In genomic region chr13:54758756-54759470, GRCm38 (mm10) we compare ENCODE assay signal across 9 mouse cellular contexts. TPM values are rescaled to one million over a fixed set of nuclear protein-coding genes. Genes with fewer than 3 reads are reported as not detected.
DNase-seq lines count a peak whose midpoint lies in the region; ATAC-seq and TF ChIP-seq lines count a peak whose summit lies in the region.
"Had no signal": no experiment of that assay in that cellular context is flagged by ENCODE, and none has a peak within 500 bp of the region (broad histone marks: within the 10 kb centered on the region; RNA-seq: fewer than 3 reads in every experiment).

No protein-coding gene starts in this region.

- in situ Hi-C loops in ES-E14 (cut with MboI; ENCODE audit: low sequenced_read_pairs in 2 of 2, unreplicated experiment in 2 of 2) = no loop called here

- no peak for DNase-seq in heart, adult 18-20 months
- no peak for DNase-seq in ES-E14 (ENCODE audit: low read depth, low spot score)
- no peak for DNase-seq in forebrain, embryonic 14.5 days (ENCODE audit: low spot score)
- DNase-seq in frontal cortex, postnatal 14 days (ENCODE audit: low spot score in 2 of 2) = no peak

- H3K9ac ChIP-seq in heart, embryonic 11.5 days (ENCODE audit: low read depth, low read length) = no peak overlapping the region
- no peak overlapping the region for H3K9ac ChIP-seq in ES-E14 (ENCODE audit: insufficient read depth, low read depth, low read length, poor library complexity, severe bottlenecking)
- peak overlapping the region; percentile 45; the same call in 1 of the 2 replicates for H3K9ac ChIP-seq in forebrain, embryonic 14.5 days (ENCODE audit: low read length)
- no peak overlapping the region for H3K9ac ChIP-seq in liver, embryonic 15.5 days

- H3K4me2 ChIP-seq in heart, embryonic 11.5 days = peak overlapping the region; percentile 66
- peak overlapping the region; percentile 85 for H3K4me2 ChIP-seq in forebrain, embryonic 14.5 days (ENCODE audit: low read length)
- peak overlapping the region; percentile 50 for H3K4me2 ChIP-seq in liver, embryonic 15.5 days

- peaks cover 8% of the 10 kb centered on the region; the same call in 1 of the 2 replicates for H3K4me1 ChIP-seq in heart, embryonic 11.5 days (ENCODE audit: control insufficient read depth, insufficient read depth, low read length)
- H3K4me1 ChIP-seq in ES-E14 (ENCODE audit: control insufficient read depth in 2 of 2, insufficient read depth in 2 of 2, low read length in 2 of 2, poor library complexity in 1 of 2) = peaks cover 0 to 7% of the 10 kb centered on the region in 2 experiments; a peak in 2 of 4 replicates
- H3K4me1 ChIP-seq in forebrain, embryonic 14.5 days (ENCODE audit: control insufficient read depth, insufficient read depth, low read length) = peaks cover 46% of the 10 kb centered on the region
- 0 out of 2 replicates have a peak, but pooled peaks cover 9% of the 10 kb centered on the region for H3K4me1 ChIP-seq in liver, embryonic 15.5 days (replicated peaks)

- under 1% methylated on average over 29 of the region's 29 CpGs for WGBS in heart, embryonic 11.5 days (ENCODE audit: insufficient replicate concordance)
- under 1% methylated on average over 29 of the region's 29 CpGs for WGBS in forebrain, embryonic 14.5 days
- WGBS in liver, embryonic 15.5 days (ENCODE audit: insufficient replicate concordance) = 3% methylated on average over 29 of the region's 29 CpGs

- no peaks in the 10 kb centered on the region for H3K36me3 ChIP-seq in heart, embryonic 11.5 days (ENCODE audit: control insufficient read depth, insufficient read depth, low read length)
- no peaks in the 10 kb centered on the region for H3K36me3 ChIP-seq in ES-E14 (ENCODE audit: control insufficient read depth, insufficient read depth, low read length, poor library complexity, severe bottlenecking)
- no peaks in the 10 kb centered on the region for H3K36me3 ChIP-seq in forebrain, embryonic 14.5 days (ENCODE audit: control insufficient read depth, insufficient read depth, low read length)
- no peaks in the 10 kb centered on the region for H3K36me3 ChIP-seq in liver, embryonic 15.5 days (replicated peaks)

- no peaks in the 10 kb centered on the region for H3K9me3 ChIP-seq in heart, embryonic 11.5 days (replicated peaks; ENCODE audit: control insufficient read depth, low read length)
- H3K9me3 ChIP-seq in ES-E14 (ENCODE audit: control insufficient read depth, insufficient read depth, low read depth, low read length) = no peaks in the 10 kb centered on the region
- no peaks in the 10 kb centered on the region for H3K9me3 ChIP-seq in forebrain, embryonic 14.5 days (replicated peaks; ENCODE audit: control insufficient read depth, low read length)
- no peaks in the 10 kb centered on the region for H3K9me3 ChIP-seq in liver, embryonic 15.5 days (replicated peaks)

- no peak for ATAC-seq in heart, embryonic 11.5 days (replicated peaks; ENCODE audit: insufficient number of reproducible peaks, low FRiP score, low TSS enrichment)
- ATAC-seq in forebrain, embryonic 14.5 days = no peak
- no peak for ATAC-seq in liver, embryonic 15.5 days (ENCODE audit: insufficient read depth)
- no peak for ATAC-seq in inflammation-experienced regulatory T-cells, adult 6 months
- ATAC-seq in CD4-positive, CD25-positive, alpha-beta regulatory T cell, adult 4 months = no peak

- peak overlapping the region; percentile 37 for H3K4me3 ChIP-seq in heart, embryonic 11.5 days (ENCODE audit: low read depth, low read length)
- H3K4me3 ChIP-seq in ES-E14 (ENCODE audit: insufficient read depth in 1 of 2, low read depth in 1 of 2, low read length in 2 of 2, poor library complexity in 1 of 2, severe bottlenecking in 1 of 2) = peak overlapping the region; percentile 20 to 46; a peak in 3 of 4 replicates
- peak overlapping the region; percentile 42 for H3K4me3 ChIP-seq in forebrain, embryonic 14.5 days (ENCODE audit: low read depth, low read length)
- H3K4me3 ChIP-seq in liver, embryonic 15.5 days (replicated peaks) = no peak overlapping the region

- H3K27me3 ChIP-seq in heart, embryonic 11.5 days (ENCODE audit: control insufficient read depth, insufficient read depth, low read length) = peaks cover 60% of the 10 kb centered on the region
- peaks cover 5% of the 10 kb centered on the region; the same call in 1 of the 2 replicates for H3K27me3 ChIP-seq in forebrain, embryonic 14.5 days (replicated peaks; ENCODE audit: control insufficient read depth, insufficient read depth, low read length)
- peaks cover 79% of the 10 kb centered on the region for H3K27me3 ChIP-seq in liver, embryonic 15.5 days

- H3K27ac ChIP-seq in heart, embryonic 11.5 days (ENCODE audit: low read depth, low read length) = no peak overlapping the region
- no peak overlapping the region for H3K27ac ChIP-seq in ES-E14 (ENCODE audit: insufficient read depth, low read depth, low read length, poor library complexity, severe bottlenecking)
- peak overlapping the region; percentile 94 for H3K27ac ChIP-seq in forebrain, embryonic 14.5 days (ENCODE audit: low read depth, low read length)
- no peak overlapping the region for H3K27ac ChIP-seq in liver, embryonic 15.5 days (replicated peaks)

TF ChIP-seq in ES-E14, 5 proteins besides CTCF, POLR2A, EP300 and RAD21:
- TF ChIP-seq ZNF384 (IDR thresholded peaks at IDR 0.05; ENCODE audit: low read depth, low read length) (no peak), HCFC1 (IDR thresholded peaks at IDR 0.05; ENCODE audit: borderline replicate concordance, insufficient read depth, low read length) (no peak), MAFK (IDR thresholded peaks at IDR 0.05; ENCODE audit: insufficient read depth, low read depth, low read length) (no peak), CHD2 (IDR thresholded peaks at IDR 0.05; ENCODE audit: low read depth, low read length) (no peak), ZC3H11A (IDR thresholded peaks at IDR 0.05; ENCODE audit: borderline replicate concordance, low read depth, low read length) (no peak)

RNA-seq across cellular contexts. Expression of gene Sncb, which starts 7.5 kb away (rescaled TPM):
- polyA plus RNA-seq in heart, embryonic 11.5 days (2014; fragmentation: Nextera tagmentation; extraction: Ambion mirVana) = 0.27 and 0.59 TPM in 2 replicates
- total RNA-seq in heart, adult 18-20 months (2021) = not detected
- total RNA-seq in ES-E14 (2012; rRNA removed) = 0.16 TPM in 1 of 2 replicates, not detected in the other
- polyA plus RNA-seq in forebrain, embryonic 14.5 days (2014; fragmentation: Nextera tagmentation; extraction: Ambion mirVana) = 25.7 and 31.8 TPM in 2 replicates
- polyA plus RNA-seq in liver, embryonic 15.5 days (2015; fragmentation: Nextera tagmentation; extraction: Ambion mirVana) = not detected in 2 replicates
- polyA plus RNA-seq in inflammation-experienced regulatory T-cells, adult 6 months (2017; shearing (Covaris generic)) = 1 to 10 TPM in 1 of 3 experiments, under 1 TPM in 1, not detected in 1; 0.87 to 2.3 TPM
- polyA plus RNA-seq in CD4-positive, CD25-positive, alpha-beta regulatory T cell, adult 4 months (2017; shearing (Covaris generic)) = 1 to 10 TPM in 1 of 2 experiments, under 1 TPM in 1; 0.30 to 1.1 TPM

RNA-seq across cellular contexts. Expression of gene Gprin1, which starts 9.2 kb away (rescaled TPM):
- polyA plus RNA-seq in heart, embryonic 11.5 days (2014; fragmentation: Nextera tagmentation; extraction: Ambion mirVana) = 0.13 TPM in 2 replicates
- not detected for total RNA-seq in heart, adult 18-20 months (2021)
- 0.37 and 0.58 TPM in 2 replicates for total RNA-seq in ES-E14 (2012; rRNA removed)
- polyA plus RNA-seq in forebrain, embryonic 14.5 days (2014; fragmentation: Nextera tagmentation; extraction: Ambion mirVana) = 16.8 and 17.4 TPM in 2 replicates
- 0.02 and 0.05 TPM in 2 replicates for polyA plus RNA-seq in liver, embryonic 15.5 days (2015; fragmentation: Nextera tagmentation; extraction: Ambion mirVana)
- polyA plus RNA-seq in inflammation-experienced regulatory T-cells, adult 6 months (2017; shearing (Covaris generic)) = not detected
- not detected for polyA plus RNA-seq in CD4-positive, CD25-positive, alpha-beta regulatory T cell, adult 4 months (2017; shearing (Covaris generic))

RNA-seq across cellular contexts. Expression of gene Eif4e1b, which starts 24.9 kb away (rescaled TPM):
- not detected in 2 replicates for polyA plus RNA-seq in heart, embryonic 11.5 days (2014; fragmentation: Nextera tagmentation; extraction: Ambion mirVana)
- not detected for total RNA-seq in heart, adult 18-20 months (2021)
- total RNA-seq in ES-E14 (2012; rRNA removed) = 0.37 and 0.54 TPM in 2 replicates
- polyA plus RNA-seq in forebrain, embryonic 14.5 days (2014; fragmentation: Nextera tagmentation; extraction: Ambion mirVana) = not detected in 2 replicates
- polyA plus RNA-seq in liver, embryonic 15.5 days (2015; fragmentation: Nextera tagmentation; extraction: Ambion mirVana) = not detected in 2 replicates
- polyA plus RNA-seq in inflammation-experienced regulatory T-cells, adult 6 months (2017; shearing (Covaris generic)) = not detected
- polyA plus RNA-seq in CD4-positive, CD25-positive, alpha-beta regulatory T cell, adult 4 months (2017; shearing (Covaris generic)) = not detected
- total RNA-seq: left cerebral cortex, adult 18-20 months had no signal

RNA-seq across cellular contexts. Expression of gene Tspan17, which starts 30.3 kb away (rescaled TPM):
- polyA plus RNA-seq in heart, embryonic 11.5 days (2014; fragmentation: Nextera tagmentation; extraction: Ambion mirVana) = 2.4 and 3.9 TPM in 2 replicates
- total RNA-seq in heart, adult 18-20 months (2021) = 10 to 100 TPM; 17.7 to 22.0 TPM
- 9.8 and 10.4 TPM in 2 replicates for total RNA-seq in ES-E14 (2012; rRNA removed)
- polyA plus RNA-seq in forebrain, embryonic 14.5 days (2014; fragmentation: Nextera tagmentation; extraction: Ambion mirVana) = 16.0 and 16.3 TPM in 2 replicates
- polyA plus RNA-seq in liver, embryonic 15.5 days (2015; fragmentation: Nextera tagmentation; extraction: Ambion mirVana) = 1.0 and 1.8 TPM in 2 replicates
- polyA plus RNA-seq in inflammation-experienced regulatory T-cells, adult 6 months (2017; shearing (Covaris generic)) = 1 to 10 TPM; 1.5 to 6.7 (median 2.2) TPM
- 1 to 10 TPM; 2.1 to 2.7 TPM for polyA plus RNA-seq in CD4-positive, CD25-positive, alpha-beta regulatory T cell, adult 4 months (2017; shearing (Covaris generic))

RNA-seq across cellular contexts. Expression of gene Cdhr2, which starts 57.7 kb away (rescaled TPM):
- 0.04 and 0.24 TPM in 2 replicates for polyA plus RNA-seq in heart, embryonic 11.5 days (2014; fragmentation: Nextera tagmentation; extraction: Ambion mirVana)
- not detected for total RNA-seq in heart, adult 18-20 months (2021)
- 0.31 and 0.69 TPM in 2 replicates for total RNA-seq in ES-E14 (2012; rRNA removed)
- polyA plus RNA-seq in forebrain, embryonic 14.5 days (2014; fragmentation: Nextera tagmentation; extraction: Ambion mirVana) = 0.05 and 0.14 TPM in 2 replicates
- polyA plus RNA-seq in liver, embryonic 15.5 days (2015; fragmentation: Nextera tagmentation; extraction: Ambion mirVana) = 16.6 and 19.9 TPM in 2 replicates
- not detected for polyA plus RNA-seq in inflammation-experienced regulatory T-cells, adult 6 months (2017; shearing (Covaris generic))
- not detected for polyA plus RNA-seq in CD4-positive, CD25-positive, alpha-beta regulatory T cell, adult 4 months (2017; shearing (Covaris generic))

Comparison
In these comparisons a context has a peak if more than half of its experiments do, and no peak if none do; other contexts are left out.
1. RNA of gene Gprin1, which starts 9.2 kb away (polyA plus RNA-seq): 16.8 to 17.4 TPM in forebrain, embryonic 14.5 days; 0.13 TPM in heart, embryonic 11.5 days, 0.02 to 0.05 TPM in liver, embryonic 15.5 days, not detected in inflammation-experienced regulatory T-cells, adult 6 months and not detected in CD4-positive, CD25-positive, alpha-beta regulatory T cell, adult 4 months; every median in the first group is over 10 times any median in the second.
2. Peak in every context shown above with its lines, with median percentiles within 50 percentile points of each other: H3K4me2 ChIP-seq.